Mouse (Mus musculus) right cerebral cortex, adult 2 months (tissue): Measurements from ENCODE around the gene Prkar2b.

Source experiments
- DNase-seq, 2 experiments: peaks; one replicate each; pipeline ENCODE4 v3.0.0; 2021 to 2022; ENCODE audit warnings: low spot score in 2 of 2

Gene Prkar2b

DNA sequence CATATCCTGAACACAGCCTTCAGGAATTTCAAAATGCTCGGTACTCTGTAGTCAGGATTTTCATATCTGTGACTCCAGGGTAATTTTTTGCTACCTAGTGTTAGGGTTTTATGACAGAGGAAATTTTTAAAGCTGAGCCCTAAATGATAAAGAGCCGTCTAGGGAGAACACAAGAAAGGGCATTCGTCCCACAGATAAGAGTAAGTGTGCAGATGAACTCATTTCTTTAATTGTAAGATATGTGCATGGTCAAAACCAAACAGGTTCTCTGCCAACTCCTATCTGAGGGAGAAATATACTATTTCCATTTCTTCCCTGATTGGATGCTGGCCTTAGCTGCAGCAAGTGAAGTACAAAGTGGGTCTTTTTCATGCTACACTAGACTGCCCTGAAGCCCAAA, 137.0 kb downstream of the Prkar2b start:
- no peak for DNase-seq

DNA sequence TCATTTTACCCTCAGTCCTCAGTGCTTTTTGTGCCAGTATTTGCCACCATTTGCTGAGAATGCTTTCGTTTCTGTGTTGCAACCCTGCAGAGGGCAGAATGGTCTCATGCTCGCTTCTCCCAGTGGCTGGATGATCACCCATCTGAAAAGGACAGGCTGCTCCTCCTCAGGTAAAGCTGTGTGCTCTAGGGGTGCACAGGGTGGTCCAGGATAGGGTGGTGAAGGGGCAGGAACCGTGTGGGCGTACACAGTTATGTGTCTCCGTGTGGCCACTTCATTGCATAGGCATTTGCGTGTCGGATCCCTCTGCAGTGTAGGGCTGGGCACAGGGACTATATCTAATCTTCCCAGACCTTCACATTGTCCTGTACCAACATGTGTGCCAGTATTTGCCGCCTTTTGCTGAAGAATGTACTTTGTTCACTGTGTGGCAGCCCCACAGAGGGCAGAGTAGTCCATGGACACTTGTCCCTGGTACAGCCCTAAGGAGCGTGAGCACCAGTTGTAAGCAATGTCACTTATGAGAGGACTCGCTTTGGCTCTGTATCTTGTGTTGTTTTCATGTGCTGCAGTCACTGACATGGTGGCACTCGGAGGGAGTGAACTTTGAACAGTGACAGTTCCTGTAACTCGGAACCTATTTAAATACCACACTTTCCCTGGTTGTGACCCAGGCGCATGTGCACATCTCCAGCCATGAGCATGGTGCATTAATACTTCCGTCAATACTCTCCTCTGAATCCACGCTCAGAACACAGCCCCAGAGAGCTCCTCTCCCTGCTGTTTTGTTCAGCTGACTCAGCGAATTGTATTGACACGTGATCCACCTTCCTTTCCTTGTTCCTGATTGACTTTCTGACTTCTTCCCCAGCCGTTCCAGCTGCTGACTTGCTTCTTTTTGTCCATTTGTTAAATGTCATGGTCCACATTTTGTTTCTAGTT, 140.4 kb downstream of the Prkar2b start:
- no peak for DNase-seq

DNA sequence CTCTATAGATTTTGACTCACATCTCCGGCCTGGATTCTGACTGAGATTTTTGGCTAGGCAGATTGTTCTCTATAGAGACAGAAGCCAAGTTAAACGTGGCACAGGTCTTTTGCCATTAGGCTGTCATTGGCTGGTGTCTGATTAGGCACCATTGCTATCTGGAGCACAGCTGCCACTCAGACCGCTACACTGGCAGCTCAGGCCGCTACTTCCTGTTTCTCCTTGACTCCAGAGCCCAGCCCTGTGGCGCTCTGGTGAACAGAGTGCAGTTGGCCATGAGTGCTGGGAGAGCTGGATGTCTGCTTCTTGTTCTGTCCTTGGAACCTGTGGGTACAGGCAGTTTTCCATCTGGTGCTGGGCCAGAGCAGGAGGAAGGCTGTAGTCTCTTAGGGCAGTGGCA, 143.9 kb downstream of the Prkar2b start:
- DNase-seq: no peak

DNA sequence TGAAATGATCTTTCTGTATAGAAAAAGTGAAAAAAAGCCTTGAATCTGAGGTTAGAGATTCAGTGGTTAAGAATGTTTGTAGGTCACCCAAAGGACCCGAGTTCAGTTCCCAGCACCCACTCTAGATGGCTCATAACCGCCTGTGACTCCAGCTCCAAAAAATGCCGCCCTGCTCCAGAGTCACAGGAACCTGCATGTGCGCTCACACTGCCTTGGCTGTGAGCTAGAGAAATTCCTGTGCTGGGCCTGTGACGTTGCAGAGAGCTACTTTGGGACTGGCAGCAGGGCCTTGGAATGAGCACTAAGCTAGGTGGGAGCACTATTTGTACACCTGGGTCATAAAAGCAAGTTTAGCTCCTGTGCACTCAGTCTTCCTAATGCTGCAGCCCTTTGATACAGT, 144.4 kb downstream of the Prkar2b start:
- DNase-seq: no peak

DNA sequence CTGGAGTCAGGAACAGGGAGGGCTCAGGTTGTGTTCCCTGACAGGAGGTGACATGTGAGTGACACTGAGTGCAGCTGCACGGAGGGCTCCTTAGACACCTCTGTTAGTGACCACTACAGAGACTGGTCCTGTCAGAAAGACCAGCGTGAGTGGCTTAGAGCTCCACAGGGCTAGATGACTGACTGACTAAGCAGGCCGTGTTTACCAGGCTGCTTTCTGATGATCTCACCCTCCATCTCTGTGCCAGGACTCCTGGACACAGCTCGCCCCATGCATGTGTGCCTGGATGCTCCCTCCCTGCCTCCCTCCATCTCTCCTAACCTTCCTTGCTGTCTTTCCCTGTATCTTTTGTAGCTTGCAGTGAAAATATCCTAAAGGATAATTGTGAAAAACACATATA, 147.5 kb downstream of the Prkar2b start:
- no peak for DNase-seq

DNA sequence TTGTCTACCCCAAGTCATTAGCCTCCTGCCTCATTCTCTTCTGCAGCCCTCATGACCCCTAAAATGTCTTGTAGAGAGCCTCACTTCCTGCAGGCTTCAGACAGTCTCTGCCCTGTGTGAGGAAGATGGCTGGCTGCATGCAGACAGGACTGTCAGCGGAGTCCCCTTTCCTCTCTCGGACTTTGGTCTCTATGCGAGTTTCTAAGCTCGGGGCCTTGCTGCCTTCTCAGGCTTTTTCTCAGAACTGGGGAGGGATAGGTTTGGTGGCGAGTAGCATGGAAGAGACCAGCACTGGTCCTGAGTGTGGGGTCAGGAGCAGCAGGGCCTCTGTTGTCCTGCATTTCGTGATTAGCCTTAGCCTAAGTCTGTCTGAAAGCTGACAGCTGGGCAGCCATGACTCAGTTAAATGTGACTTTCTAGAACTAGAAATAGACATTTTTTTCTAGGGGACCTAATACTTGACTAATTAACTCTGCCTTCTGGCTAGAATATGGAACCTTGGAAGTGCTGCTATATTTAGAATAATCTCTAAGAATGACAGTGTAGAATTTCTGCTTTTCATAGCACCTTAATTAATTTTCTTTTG, 148.0 kb downstream of the Prkar2b start:
- DNase-seq: no peak
